Mouse (Mus musculus): ENCODE results near the gene Traf3. TPM values are rescaled to one million over a fixed set of nuclear protein-coding genes. Genes with fewer than 3 reads are reported as not detected.

The Traf3 gene
- polyA plus RNA-seq (2015; fragmentation: Nextera tagmentation; extraction: Ambion mirVana) = 6.0 and 7.3 TPM in 2 replicates

DNA sequence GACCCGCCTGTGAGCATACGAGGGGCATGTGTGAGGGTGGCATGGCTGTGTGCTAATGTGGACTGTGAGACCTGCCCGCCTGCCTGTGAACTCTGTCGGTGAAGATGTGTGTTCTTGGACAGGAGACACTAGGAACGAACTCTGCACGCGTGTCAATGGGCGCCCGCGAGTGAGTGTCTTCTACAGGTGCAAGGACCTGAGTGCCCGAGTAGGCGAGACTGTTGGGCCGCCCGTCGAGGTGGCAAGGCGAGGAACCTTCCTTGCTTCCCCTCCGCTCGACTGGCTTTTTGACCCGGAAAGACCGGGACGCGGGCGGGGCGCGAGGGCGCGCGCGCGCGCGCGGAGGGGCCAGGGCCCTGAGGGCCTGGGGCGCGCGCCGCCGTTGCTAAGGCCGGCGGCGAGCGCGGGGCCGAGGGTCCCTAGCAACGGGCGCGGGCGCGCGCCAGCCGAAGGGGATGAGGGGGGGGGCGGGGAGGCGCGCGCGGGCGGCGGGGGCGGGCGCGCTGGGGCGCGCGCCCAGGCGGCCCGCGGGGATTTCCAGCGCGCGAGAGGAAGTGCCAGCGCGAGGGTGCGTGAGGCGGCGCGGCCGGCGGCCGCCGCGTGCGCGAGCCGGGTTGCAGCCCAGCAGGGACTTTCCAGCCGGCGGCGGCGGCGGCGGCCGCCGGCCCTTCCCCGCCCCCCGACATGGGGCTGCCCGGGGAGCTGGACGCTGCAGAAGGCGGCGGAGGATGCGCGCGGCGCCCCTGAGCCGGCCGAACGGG lies at the start of gene Traf3:
Gene Traf3 (plus strand): TSS at position 540 of the 761 bp plus-strand sequence.

DNA sequence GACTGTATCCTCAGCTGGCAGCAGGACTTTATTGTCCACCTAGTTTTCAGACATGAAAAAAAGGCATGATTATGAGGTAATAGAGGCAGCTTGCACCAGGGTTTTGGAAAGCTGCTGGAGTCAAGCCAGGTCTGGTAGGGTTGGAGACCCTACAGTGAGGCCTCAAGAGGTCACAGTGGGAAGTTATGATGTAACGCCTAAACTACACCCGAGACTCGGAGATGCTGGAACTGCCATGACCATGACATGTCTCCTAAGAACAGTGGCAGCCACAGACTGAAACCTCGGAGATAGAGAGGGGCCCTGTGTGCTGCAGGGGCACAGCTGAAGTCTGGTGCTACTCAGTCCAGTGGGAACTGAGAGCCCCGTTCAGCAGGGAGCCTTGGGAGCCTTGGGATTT lies 18.3 kb downstream of the Traf3 start, which contains the start of gene 4930595D18Rik:
Gene 4930595D18Rik (minus strand): TSS at position 16 of the 400 bp plus-strand sequence.

DNA sequence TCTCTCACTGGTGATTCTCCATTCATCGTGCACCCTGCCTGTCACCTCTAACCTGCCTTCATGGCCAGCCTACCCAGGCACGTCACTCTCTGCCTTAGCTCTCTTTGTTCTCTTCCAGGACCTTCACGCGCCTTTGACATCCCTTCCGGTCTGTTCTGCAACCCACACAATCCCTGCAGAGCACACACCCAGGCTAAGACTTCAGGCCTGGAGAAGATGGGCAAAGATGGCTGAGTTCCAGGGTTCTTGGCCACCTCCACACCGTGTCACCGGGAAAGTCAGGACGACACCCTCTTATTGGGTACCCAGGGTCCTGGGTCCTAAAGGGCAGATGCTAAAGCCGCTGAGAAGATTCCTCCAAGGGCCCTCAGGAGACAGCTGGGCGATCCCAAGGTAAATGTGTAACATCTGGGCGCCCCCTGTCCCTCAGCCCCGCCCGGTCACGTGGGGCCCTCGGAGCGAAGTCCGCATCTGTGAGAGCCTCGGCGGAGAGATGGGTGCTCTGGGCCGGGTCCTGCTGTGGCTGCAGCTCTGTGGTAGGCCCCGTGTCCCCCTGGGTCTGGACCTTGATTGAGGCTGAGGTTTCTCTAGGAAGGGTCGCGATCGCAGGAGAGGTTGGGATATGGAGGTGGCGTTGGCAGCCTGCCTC lies 104.6 kb downstream of the Traf3 start, which contains the start of gene Amn:
Gene Amn (plus strand): TSS at position 467 of the 649 bp plus-strand sequence.

Other genes starting within 250 kb of the Traf3 start
- gene Ankrd9, start 187.3 kb upstream of the Traf3 start, polyA plus RNA-seq (2015; fragmentation: Nextera tagmentation; extraction: Ambion mirVana) = 50.2 and 59.2 TPM in 2 replicates
- 5.7 and 6.4 TPM in 2 replicates for gene Rcor1, start 127.0 kb upstream of the Traf3 start, polyA plus RNA-seq (2015; fragmentation: Nextera tagmentation; extraction: Ambion mirVana)
- gene 4930595D18Rik, start 18.1 kb downstream of the Traf3 start, polyA plus RNA-seq (2015; fragmentation: Nextera tagmentation; extraction: Ambion mirVana) = not detected in 2 replicates
- 0.65 TPM in 1 of 2 replicates, not detected in the other for gene Amn, start 104.7 kb downstream of the Traf3 start, polyA plus RNA-seq (2015; fragmentation: Nextera tagmentation; extraction: Ambion mirVana)
- 13.5 and 13.9 TPM in 2 replicates for gene Cdc42bpb, start 211.3 kb downstream of the Traf3 start, polyA plus RNA-seq (2015; fragmentation: Nextera tagmentation; extraction: Ambion mirVana)
- gene Lbhd2, start 240.4 kb downstream of the Traf3 start, polyA plus RNA-seq (2015; fragmentation: Nextera tagmentation; extraction: Ambion mirVana) = 0.62 and 0.83 TPM in 2 replicates

All from skeletal muscle tissue, postnatal 0 days (tissue).